Mouse (Mus musculus) urinary bladder, adult 18-20 months (tissue): ENCODE measurements around the gene Cfap58.
A peak's percentile ranks its signal among the peaks of the same experiment; 100 is the strongest.

Source experiments
- DNase-seq, 2 experiments: peaks; one replicate each; pipeline ENCODE4 v3.0.0; 2022; ENCODE audit warnings: low spot score in 2 of 2, mixed read lengths in 2 of 2

Cfap58 gene

GRCm38 (mm10) chr19:47917396-47917795 is 20.1 kb upstream of the Cfap58 start:
- DNase-seq: no peak

GRCm38 (mm10) chr19:47918016-47918415 is 19.5 kb upstream of the Cfap58 start:
- no peak for DNase-seq

GRCm38 (mm10) chr19:47918455-47919101 is 18.9 kb upstream of the Cfap58 start:
- DNase-seq: peak in 1 of 2 experiments; percentile 19

- DNase-seq: peak; percentile 79 to 83
These were observed 18.1 kb upstream of the Cfap58 start, which contains the start of the genes Cfap43 and Itprip for GRCm38 (mm10) chr19:47919126-47919965. TSS of gene Cfap43 (minus strand) at chr19:47919287. TSS of gene Itprip (minus strand) at chr19:47919299.

GRCm38 (mm10) chr19:47919966-47920375 is 17.5 kb upstream of the Cfap58 start:
- DNase-seq: no peak

- DNase-seq: no peak
These were observed 11.7 kb upstream of the Cfap58 start for GRCm38 (mm10) chr19:47925819-47926218.

- DNase-seq: no peak
These were observed 10.4 kb upstream of the Cfap58 start for GRCm38 (mm10) chr19:47927032-47927431.

- peak in 1 of 2 experiments; percentile 45 for DNase-seq
These were observed 8.4 kb upstream of the Cfap58 start for GRCm38 (mm10) chr19:47929043-47929442.

GRCm38 (mm10) chr19:47931982-47932638 is 5.4 kb upstream of the Cfap58 start:
- DNase-seq: no peak

GRCm38 (mm10) chr19:47934146-47934545 is 3.3 kb upstream of the Cfap58 start:
- no peak for DNase-seq

- no peak for DNase-seq
These were observed 2.7 kb upstream of the Cfap58 start for GRCm38 (mm10) chr19:47934636-47935238.

- DNase-seq: no peak
These were observed 1.9 kb upstream of the Cfap58 start for GRCm38 (mm10) chr19:47935530-47935929.

- no peak for DNase-seq
These were observed 985 bp upstream of the Cfap58 start for GRCm38 (mm10) chr19:47936490-47936889.

- DNase-seq: no peak
These were observed 537 bp upstream of the Cfap58 start for GRCm38 (mm10) chr19:47936938-47937337.

- DNase-seq: no peak
These were observed 1.9 kb downstream of the Cfap58 start for GRCm38 (mm10) chr19:47939361-47939760.

- DNase-seq: no peak
These were observed 9.5 kb downstream of the Cfap58 start for GRCm38 (mm10) chr19:47946821-47947465.

- DNase-seq: no peak
These were observed 13.5 kb downstream of the Cfap58 start for GRCm38 (mm10) chr19:47950946-47951345.

- DNase-seq: no peak
These were observed 15.7 kb downstream of the Cfap58 start for GRCm38 (mm10) chr19:47953169-47953568.

GRCm38 (mm10) chr19:47958181-47958580 is 20.7 kb downstream of the Cfap58 start:
- DNase-seq: no peak

- DNase-seq: no peak
These were observed 31.7 kb downstream of the Cfap58 start for GRCm38 (mm10) chr19:47968993-47969659.

GRCm38 (mm10) chr19:47971066-47971465 is 33.6 kb downstream of the Cfap58 start:
- no peak for DNase-seq
